Mouse (Mus musculus): ENCODE measurements around the gene Nol9. TPM values are rescaled to one million over a fixed set of nuclear protein-coding genes. Genes with fewer than 3 reads are reported as not detected.
A peak's percentile ranks its signal among the peaks of the same experiment; 100 is the strongest.

Gene Nol9
- polyA plus RNA-seq, 1 experiment, result 18.1 TPM

- H3K36me3 ChIP-seq (ENCODE audit: control insufficient read depth, insufficient read depth, low read length), result no peaks in the 10 kb centered on the region
- DNase-seq, result peak; percentile 77
- no peaks in the 10 kb centered on the region for H3K27me3 ChIP-seq (replicated peaks; ENCODE audit: control insufficient read depth, insufficient read depth, low read length)
- 6% methylated on average over 10 of the region's 10 CpGs for WGBS
- H3K27ac ChIP-seq (ENCODE audit: insufficient read depth, low read depth, low read length), result peak overlapping the region; percentile 84
- peak overlapping the region; percentile 76 for H3K4me3 ChIP-seq (ENCODE audit: insufficient read depth, low read depth, low read length)
- TF ChIP-seq CTCF (conservative IDR thresholded peaks at IDR 0.05; ENCODE audit: insufficient read depth, insufficient read length, low read depth, low read length) (no peak), POLR2A (IDR thresholded peaks at IDR 0.05; ENCODE audit: low read depth, low read length) (no peak)
- peaks cover 20% of the 10 kb centered on the region for H3K4me1 ChIP-seq (ENCODE audit: control insufficient read depth, insufficient read depth, low read length)
Measured at GRCm38 (mm10) chr4:152010091-152010706, 28.9 kb upstream of the Nol9 start.

DNA sequence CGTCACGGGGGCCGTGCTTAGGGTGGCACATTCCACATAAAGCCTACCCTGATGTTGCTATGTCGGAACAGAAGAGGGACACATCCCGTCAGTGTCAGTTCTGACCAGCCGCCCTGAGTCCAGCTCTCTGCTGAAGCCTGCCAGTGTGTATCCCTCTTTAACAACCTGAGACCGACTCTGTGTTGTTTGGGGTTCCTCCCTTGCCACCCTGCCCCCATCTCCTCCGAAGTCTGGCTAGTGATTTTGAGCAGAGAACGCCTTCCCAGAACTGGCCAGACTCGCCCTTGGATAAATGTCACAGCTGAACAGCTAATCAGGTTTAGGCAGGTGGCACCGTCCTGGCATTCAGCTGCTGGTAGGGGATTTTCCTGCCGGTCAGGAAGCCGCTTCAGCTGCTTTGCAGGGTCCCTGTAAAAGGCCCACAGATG lies 28.4 kb upstream of the Nol9 start:
- TF ChIP-seq POLR2A (IDR thresholded peaks at IDR 0.05; ENCODE audit: low read depth, low read length), result no peak
- TF ChIP-seq CTCF (conservative IDR thresholded peaks at IDR 0.05; ENCODE audit: insufficient read depth, insufficient read length, low read depth, low read length), result no peak
- 23% methylated on average over 13 of the region's 13 CpGs for WGBS
- Histone ChIP-seq H3K27me3 (replicated peaks; ENCODE audit: control insufficient read depth, insufficient read depth, low read length) (no peaks in the 10 kb centered on the region), H3K27ac (ENCODE audit: insufficient read depth, low read depth, low read length) (peak overlapping the region; percentile 84), H3K4me1 (ENCODE audit: control insufficient read depth, insufficient read depth, low read length) (peaks cover 20% of the 10 kb centered on the region), H3K36me3 (ENCODE audit: control insufficient read depth, insufficient read depth, low read length) (no peaks in the 10 kb centered on the region), H3K4me3 (ENCODE audit: insufficient read depth, low read depth, low read length) (peak overlapping the region; percentile 76)
- DNase-seq, result peak; percentile 63

GRCm38 (mm10) chr4:152011171-152011760 lies 27.9 kb upstream of the Nol9 start:
- Histone ChIP-seq H3K4me3 (ENCODE audit: insufficient read depth, low read depth, low read length) (peak overlapping the region; percentile 76; the same call in 1 of the 2 replicates), H3K27ac (ENCODE audit: insufficient read depth, low read depth, low read length) (peak overlapping the region; percentile 10; the same call in 1 of the 2 replicates), H3K27me3 (replicated peaks; ENCODE audit: control insufficient read depth, insufficient read depth, low read length) (no peaks in the 10 kb centered on the region), H3K4me1 (ENCODE audit: control insufficient read depth, insufficient read depth, low read length) (peaks cover 20% of the 10 kb centered on the region), H3K36me3 (ENCODE audit: control insufficient read depth, insufficient read depth, low read length) (no peaks in the 10 kb centered on the region)
- TF ChIP-seq CTCF (conservative IDR thresholded peaks at IDR 0.05; ENCODE audit: insufficient read depth, insufficient read length, low read depth, low read length) (no peak), POLR2A (IDR thresholded peaks at IDR 0.05; ENCODE audit: low read depth, low read length) (no peak)
- DNase-seq, result no peak
- WGBS, result 57% methylated on average over 8 of the region's 8 CpGs

- Histone ChIP-seq H3K4me1 (ENCODE audit: control insufficient read depth, insufficient read depth, low read length) (peaks cover 20% of the 10 kb centered on the region), H3K27ac (ENCODE audit: insufficient read depth, low read depth, low read length) (no peak overlapping the region), H3K4me3 (ENCODE audit: insufficient read depth, low read depth, low read length) (no peak overlapping the region), H3K27me3 (replicated peaks; ENCODE audit: control insufficient read depth, insufficient read depth, low read length) (no peaks in the 10 kb centered on the region), H3K36me3 (ENCODE audit: control insufficient read depth, insufficient read depth, low read length) (no peaks in the 10 kb centered on the region)
- no peak for TF ChIP-seq CTCF (conservative IDR thresholded peaks at IDR 0.05; ENCODE audit: insufficient read depth, insufficient read length, low read depth, low read length)
- TF ChIP-seq POLR2A (IDR thresholded peaks at IDR 0.05; ENCODE audit: low read depth, low read length), result no peak
- DNase-seq, result no peak
- 88% methylated on average over 16 of the region's 16 CpGs for WGBS
Measured at GRCm38 (mm10) chr4:152012109-152012508, 27.0 kb upstream of the Nol9 start.

GRCm38 (mm10) chr4:152013036-152013813 lies 25.9 kb upstream of the Nol9 start:
- WGBS, result 47% methylated on average over 12 of the region's 12 CpGs
- Histone ChIP-seq H3K4me3 (ENCODE audit: insufficient read depth, low read depth, low read length) (no peak overlapping the region), H3K36me3 (ENCODE audit: control insufficient read depth, insufficient read depth, low read length) (no peaks in the 10 kb centered on the region), H3K27me3 (replicated peaks; ENCODE audit: control insufficient read depth, insufficient read depth, low read length) (no peaks in the 10 kb centered on the region), H3K27ac (ENCODE audit: insufficient read depth, low read depth, low read length) (no peak overlapping the region), H3K4me1 (ENCODE audit: control insufficient read depth, insufficient read depth, low read length) (peaks cover 14% of the 10 kb centered on the region)
- TF ChIP-seq POLR2A (IDR thresholded peaks at IDR 0.05; ENCODE audit: low read depth, low read length) (no peak), CTCF (conservative IDR thresholded peaks at IDR 0.05; ENCODE audit: insufficient read depth, insufficient read length, low read depth, low read length) (no peak)
- peak; percentile 88 for DNase-seq

DNA sequence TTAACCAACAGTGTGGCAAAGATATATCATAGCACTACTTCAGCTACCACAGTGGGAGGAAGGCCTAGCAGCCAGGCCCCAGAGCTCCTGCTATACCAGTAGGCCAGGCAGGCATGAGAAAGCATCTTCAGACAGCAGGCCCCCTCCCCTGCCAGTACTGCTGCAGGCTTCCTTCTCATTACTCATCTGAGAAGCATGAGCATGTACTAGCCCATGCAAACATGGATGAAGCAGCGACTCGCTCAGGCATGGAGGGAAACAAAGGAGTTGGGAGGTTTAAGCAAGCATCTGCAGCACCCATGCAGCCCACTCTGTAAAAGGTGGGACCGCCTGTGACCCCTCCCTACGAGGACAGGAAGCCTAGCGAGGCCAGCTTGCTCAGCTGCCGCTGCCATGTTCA lies 20.0 kb upstream of the Nol9 start:
- Histone ChIP-seq H3K4me1 (ENCODE audit: control insufficient read depth, insufficient read depth, low read length) (no peaks in the 10 kb centered on the region), H3K27ac (ENCODE audit: insufficient read depth, low read depth, low read length) (no peak overlapping the region), H3K4me3 (ENCODE audit: insufficient read depth, low read depth, low read length) (no peak overlapping the region), H3K36me3 (ENCODE audit: control insufficient read depth, insufficient read depth, low read length) (no peaks in the 10 kb centered on the region), H3K27me3 (replicated peaks; ENCODE audit: control insufficient read depth, insufficient read depth, low read length) (no peaks in the 10 kb centered on the region)
- DNase-seq, result no peak
- WGBS, result 85% methylated on average over 6 of the region's 6 CpGs
- TF ChIP-seq POLR2A (IDR thresholded peaks at IDR 0.05; ENCODE audit: low read depth, low read length), result no peak
- no peak for TF ChIP-seq CTCF (conservative IDR thresholded peaks at IDR 0.05; ENCODE audit: insufficient read depth, insufficient read length, low read depth, low read length)

GRCm38 (mm10) chr4:152020024-152020423 lies 19.1 kb upstream of the Nol9 start:
- Histone ChIP-seq H3K4me1 (ENCODE audit: control insufficient read depth, insufficient read depth, low read length) (no peaks in the 10 kb centered on the region), H3K27ac (ENCODE audit: insufficient read depth, low read depth, low read length) (no peak overlapping the region), H3K36me3 (ENCODE audit: control insufficient read depth, insufficient read depth, low read length) (no peaks in the 10 kb centered on the region), H3K4me3 (ENCODE audit: insufficient read depth, low read depth, low read length) (no peak overlapping the region), H3K27me3 (replicated peaks; ENCODE audit: control insufficient read depth, insufficient read depth, low read length) (no peaks in the 10 kb centered on the region)
- 90% methylated on average over 21 of the region's 21 CpGs for WGBS
- TF ChIP-seq POLR2A (IDR thresholded peaks at IDR 0.05; ENCODE audit: low read depth, low read length) (no peak), CTCF (conservative IDR thresholded peaks at IDR 0.05; ENCODE audit: insufficient read depth, insufficient read length, low read depth, low read length) (no peak)
- no peak for DNase-seq
